Mouse (Mus musculus) layer of hippocampus, postnatal 25 days (tissue): ENCODE data around the gene Col6a6. TPM values are rescaled to one million over a fixed set of nuclear protein-coding genes. Genes with fewer than 3 reads are reported as not detected.

Experiments
- DNase-seq, 2 experiments: peaks; one replicate each; pipeline ENCODE4 v3.0.0; 2022; ENCODE audit warnings: mixed read lengths in 2 of 2, low spot score in 1 of 2; ENCODE audit errors: extremely low spot score in 1 of 2
- total RNA-seq, 2 experiments: library from RNA; stranded (reverse); gene quantifications; 2 replicates each; pipeline ENCODE4 v1.2.3; 2021

Gene Col6a6
- total RNA-seq, 2 experiments from 2014 or later, result 0.37 to 0.40 TPM

DNA sequence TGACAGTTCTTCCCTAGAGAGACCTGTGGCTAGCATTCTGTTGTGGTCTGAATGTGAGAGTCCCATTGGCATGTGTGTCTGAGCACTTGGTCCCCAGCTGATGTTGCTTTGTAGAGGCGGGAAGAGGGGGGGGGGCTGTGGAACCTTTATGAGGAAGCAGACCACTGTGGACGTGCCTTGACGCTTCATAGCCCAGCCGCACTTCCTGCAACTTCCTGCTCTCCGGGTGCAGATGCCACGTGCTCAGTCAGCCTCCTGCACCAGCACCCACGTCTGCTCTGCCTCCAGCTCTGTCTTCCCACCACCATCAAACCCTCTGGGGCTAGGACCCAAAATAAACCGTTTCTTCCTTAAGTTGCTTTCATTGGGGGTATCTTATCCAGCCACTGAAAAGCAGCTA is 24.5 kb downstream of the Col6a6 start:
- no peak for DNase-seq

DNA sequence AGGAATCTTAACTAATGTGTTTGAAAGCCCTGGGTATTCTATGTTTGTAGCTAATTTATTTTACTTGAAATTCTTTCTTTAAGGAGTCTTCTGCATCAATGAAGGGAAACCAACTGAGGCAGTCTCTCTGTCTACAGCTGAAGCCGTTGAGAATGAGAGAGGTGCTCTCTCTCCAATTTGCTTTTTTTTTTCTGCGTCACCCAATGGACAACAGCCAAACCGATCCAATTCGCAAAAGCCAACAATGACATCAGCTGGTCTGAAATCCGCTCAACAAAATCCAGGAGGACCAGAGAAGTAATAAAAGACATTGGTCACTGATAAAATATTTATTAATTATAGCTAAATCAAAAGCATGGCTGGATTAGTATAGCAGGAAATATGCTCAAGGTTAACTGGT is 26.5 kb downstream of the Col6a6 start:
- no peak for DNase-seq

DNA sequence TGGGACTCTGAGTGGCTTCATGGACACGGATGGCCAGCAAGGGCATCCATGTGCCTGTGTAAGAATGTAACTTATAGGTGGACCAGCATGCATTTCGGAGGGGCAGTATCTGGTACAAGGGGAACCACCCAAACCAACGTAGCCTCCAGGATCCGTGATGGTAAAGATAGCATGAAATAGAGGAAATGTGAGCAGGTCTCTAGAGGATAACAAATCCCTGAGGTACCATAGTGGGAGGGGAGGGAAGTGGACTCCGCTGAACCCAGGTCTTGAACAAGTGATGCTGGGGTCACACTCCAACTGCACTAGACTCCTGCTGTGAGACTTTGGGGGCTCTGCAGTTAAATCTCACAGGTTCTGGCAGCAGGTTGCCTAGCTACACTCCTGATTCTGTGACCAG is 27.7 kb downstream of the Col6a6 start:
- DNase-seq, result no peak

DNA sequence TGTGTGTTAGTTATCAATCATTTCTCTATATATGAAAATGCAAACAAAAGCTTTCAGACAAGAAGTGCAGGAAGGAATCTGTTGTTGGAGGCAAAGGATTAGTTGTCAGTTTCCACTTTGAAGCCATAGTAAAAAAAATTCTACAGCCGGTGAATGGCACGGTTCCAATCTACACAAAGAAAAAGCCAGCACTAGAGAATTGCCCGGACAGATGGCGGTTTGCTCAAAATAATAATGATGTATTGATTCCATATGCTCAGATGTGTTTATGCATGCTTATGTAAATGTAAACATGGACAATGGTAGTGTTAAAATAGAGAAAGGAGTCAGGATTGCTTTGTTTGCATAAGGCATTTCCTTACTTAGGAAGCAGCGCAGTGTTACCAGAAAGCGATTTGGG is 31.8 kb downstream of the Col6a6 start:
- no peak for DNase-seq

DNA sequence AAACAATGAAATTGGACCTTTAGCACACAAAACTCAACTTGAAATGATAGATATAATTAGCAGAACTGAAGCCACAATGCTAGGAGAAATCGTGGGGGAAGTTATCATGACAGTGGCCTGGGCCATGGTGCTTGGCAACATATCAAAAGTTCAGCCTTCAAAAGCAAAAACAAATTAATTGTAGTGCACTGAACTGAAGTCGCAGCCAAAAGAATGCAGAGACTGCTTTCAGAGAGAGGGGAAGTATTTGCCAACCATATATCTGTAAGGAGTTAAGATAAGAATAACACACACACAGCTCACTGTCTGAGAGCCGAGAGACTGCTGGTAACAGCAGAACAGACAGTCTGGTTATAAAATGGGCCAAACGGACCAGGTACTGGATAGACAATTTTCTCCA is 33.0 kb downstream of the Col6a6 start:
- no peak for DNase-seq

DNA sequence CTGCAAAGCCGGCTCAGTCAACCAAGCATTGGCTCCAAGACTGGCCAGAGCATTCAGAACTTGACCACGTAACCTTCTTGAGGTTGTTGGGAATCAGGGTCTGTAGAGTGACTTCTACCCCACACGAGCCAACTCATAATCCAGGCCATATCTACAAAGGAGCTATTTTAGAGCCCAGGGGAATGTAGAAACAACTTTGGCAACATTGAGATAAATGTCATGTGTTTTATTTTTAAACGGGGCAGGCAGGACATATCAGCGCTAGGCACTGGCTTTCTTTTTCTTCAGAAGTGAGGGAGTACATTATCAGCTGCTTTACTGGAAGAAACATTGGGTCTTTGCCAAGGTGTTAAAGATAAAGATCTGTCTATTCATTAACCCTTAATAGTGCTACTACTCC is 36.1 kb downstream of the Col6a6 start:
- no peak for DNase-seq

DNA sequence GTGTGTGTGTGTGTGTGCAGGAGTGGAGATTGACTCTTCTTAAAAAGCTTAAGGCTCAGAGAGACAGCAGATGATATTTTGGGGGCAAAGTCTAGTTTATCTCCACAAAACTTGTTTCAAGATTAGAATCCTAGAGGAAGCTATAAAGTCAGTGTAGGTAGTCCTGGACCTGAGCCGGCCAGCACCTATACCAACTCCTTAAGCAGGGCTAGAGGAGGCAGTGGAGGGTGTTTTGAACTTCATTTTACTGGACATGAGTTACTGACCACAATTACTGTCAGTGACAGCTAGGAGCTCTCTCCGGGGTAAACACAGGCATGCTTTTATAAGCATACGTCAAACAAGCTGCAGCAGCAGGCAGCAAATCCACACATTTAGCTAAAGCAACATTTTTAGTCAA is 39.8 kb downstream of the Col6a6 start:
- DNase-seq, result no peak

DNA sequence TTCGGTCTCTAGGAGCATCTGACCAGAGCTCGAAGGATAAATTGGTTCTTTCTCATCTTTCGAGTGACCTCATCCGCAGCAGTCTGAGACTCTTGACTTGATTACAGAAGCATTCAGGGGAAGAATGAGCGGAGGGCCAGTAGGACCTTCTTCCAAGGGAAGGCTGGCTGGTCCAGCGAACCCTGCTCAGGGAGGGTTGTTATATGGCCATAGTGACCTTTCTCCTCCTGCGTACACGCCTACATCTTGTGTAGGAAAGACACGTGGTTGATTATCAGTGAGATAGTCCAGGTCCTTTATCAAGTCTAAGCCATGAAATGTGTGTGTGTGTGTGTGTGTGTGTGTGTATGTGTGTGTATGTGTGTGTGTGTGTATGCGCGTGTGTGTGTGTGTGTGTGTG is 40.2 kb downstream of the Col6a6 start:
- no peak for DNase-seq

DNA sequence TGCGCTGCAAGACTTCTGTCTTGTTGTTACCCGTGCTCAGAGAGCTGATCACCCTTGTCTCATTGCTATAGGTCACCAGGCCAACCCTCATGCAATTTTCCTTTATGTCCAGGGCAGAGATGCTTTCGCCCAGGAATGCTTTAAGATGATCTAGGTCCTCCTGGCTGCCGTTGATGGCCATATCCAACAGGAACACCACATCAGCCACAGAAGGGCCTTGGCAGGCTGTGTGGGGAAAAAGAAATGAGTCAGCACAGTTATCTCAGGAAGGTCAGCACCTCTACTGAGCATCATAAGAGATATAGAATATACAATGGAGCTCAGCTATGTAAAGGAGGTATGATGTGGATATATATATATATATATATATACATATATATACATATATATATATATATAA is 43.9 kb downstream of the Col6a6 start:
- DNase-seq, result no peak

DNA sequence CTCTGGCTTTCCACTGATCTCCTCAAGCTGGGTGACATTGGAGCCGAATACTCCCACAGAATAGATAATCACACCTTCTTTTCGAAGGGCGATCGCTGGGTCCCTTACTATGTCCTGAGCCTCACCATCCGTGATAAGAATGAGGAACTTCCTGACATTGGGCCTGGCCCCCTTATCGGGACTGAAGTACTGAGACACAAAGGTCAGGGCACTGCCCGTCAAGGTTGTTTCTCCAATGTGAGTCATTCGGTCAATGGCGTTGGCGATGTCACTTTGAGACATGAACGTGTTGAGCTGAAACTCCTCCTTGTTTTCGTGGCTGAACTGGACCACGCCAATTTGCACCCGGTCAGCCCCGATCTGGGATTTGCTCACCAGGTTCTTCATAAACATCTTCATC is 47.3 kb downstream of the Col6a6 start:
- no peak for DNase-seq

DNA sequence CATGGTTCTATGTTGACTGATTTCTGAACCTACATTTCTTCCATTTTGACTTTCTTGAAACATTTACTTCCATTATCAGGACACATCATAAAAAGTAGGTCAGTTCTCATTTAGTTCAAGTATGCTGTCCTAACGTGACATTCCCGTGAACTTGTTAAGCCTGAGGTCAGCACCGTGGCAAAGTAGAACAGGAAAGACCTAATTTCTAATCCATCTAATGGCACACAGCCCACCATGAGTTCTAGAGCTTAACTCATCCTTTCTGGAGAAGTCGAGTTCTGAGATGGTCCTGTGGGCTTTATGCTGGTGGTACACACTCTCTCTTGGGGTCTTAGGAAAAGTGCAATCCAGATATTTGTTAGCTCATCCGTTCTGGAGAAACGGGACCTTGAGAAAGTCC is 49.2 kb downstream of the Col6a6 start:
- DNase-seq, result no peak

DNA sequence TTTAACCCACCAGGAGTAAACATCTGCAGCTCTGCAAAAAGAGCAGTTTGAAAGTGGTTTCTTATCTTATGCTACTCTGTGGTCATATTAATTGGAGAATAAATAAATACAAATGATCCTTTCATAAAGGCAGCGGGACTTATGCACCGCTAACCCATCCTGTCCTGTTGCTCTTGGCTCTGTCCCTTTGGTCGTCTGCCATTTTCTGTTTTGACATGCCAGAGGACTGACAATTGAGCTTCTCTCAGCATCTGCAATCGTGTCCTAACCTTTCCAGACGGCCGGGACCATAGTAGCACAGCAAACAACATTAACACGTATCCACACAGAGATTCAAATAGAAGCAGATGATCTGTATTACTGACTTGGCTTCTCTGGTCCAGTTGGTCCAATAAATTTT is 53.1 kb downstream of the Col6a6 start:
- no peak for DNase-seq

DNA sequence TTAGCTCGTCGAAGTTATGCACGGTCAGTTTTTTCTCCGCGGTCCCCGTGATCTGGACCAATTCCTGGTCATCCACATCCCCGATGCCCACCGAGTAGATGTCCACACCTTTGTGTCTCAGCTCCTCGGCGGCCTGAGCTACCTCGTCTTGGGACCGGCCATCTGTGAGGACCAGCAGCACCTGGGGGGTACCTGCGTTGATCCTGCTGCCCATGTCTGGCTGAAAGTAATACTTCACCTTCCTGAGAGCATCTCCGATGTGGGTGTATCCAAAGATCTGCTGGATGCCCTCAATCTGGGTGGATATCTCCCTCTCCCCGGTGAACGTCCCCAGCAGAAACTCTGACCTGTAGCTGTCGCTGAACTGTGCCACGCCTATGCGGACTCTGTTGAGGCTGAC is 53.6 kb downstream of the Col6a6 start:
- DNase-seq, result no peak

DNA sequence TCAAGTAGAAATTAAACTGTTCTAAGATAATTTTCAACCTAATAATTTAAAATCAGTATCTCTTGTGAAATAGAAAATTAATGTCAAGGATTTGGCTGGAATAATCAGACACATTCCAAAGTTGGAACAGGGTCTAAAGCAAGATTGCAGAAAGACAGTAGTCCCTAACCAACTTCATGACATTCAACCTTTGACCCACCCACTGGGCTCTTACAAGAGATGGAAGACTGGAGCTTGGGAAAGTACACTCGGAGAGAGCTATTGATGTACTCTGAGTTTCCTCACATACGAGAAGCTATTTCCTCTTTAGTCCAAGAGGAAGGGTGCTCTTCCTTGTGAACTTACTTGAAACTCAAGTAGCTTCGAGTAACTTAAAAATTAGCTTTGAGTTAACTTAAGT is 56.6 kb downstream of the Col6a6 start:
- DNase-seq, result no peak

DNA sequence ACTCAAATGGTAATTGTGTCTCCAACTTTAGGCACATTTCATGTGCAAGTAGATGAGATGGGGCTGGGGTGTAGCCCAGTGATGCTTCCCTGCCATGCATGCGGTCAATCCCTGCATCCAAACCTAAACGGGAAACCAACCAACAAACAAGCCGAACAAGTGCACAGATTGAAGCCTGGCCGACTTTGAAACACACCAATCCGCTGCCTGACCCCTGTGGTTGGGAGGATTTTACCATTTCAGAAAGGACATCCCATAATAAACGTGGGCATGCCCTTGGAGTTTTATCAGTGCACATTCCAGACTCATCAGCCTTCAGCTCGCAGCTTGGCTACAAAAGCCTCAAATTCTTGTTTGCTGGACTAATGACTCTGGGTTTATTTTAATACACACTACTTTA is 57.3 kb downstream of the Col6a6 start:
- no peak for DNase-seq

DNA sequence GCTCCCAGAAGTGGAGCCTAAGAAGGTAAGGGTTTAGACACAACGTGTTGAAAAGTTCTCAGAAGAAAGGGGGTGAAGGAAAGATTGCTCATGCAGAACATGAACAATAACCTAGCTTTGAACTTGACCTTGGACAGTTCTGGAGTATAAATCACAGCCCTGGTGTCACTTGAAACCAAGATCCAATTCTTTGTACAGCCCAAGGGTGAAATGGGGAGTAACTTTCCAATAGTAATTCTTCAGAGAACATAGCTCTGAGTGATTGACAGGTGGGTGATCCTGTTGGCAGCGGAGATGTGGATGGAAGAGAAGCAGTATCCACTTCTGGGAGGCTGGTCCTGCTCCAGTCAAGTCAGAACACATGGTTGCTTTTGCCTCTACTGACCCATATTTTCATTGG is 62.1 kb downstream of the Col6a6 start:
- DNase-seq, result no peak

DNA sequence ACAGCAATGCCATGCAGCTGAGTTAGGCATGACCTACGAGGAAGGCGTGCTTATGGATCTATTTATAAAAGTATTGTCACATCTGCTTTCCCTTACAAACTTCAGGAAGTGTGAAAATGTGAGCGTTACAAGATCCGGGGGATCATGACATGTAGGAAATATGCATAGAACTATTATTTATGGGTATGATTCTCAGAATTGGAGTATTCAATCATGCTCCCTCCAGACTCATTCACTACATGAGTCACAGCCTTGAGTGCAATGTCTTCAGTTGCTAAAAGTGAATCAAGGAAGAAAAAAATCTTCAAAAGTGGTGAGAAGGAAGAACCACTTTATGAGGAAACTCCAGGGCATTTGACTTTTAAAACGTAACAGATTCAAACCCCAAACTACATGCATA is 63.3 kb downstream of the Col6a6 start:
- no peak for DNase-seq

DNA sequence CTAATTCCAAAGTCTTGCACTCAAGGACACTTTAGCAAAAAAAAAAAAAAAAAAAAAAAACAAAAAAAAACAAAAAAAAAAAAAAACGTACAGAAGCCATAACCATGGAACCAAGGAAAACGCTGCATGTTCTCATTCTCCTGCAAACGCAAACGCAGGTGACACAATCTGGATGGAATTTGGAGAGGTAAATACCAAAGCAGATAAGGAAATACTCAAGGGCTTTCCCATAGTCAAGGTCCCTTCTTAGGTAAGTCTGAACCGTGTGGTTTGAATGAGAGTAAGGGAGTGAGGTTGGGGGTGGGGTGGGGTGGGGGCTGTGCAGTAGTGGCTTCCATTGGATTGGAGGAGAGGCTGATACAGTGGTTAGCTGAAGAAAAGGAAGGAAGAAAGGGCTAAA is 63.8 kb downstream of the Col6a6 start:
- no peak for DNase-seq

DNA sequence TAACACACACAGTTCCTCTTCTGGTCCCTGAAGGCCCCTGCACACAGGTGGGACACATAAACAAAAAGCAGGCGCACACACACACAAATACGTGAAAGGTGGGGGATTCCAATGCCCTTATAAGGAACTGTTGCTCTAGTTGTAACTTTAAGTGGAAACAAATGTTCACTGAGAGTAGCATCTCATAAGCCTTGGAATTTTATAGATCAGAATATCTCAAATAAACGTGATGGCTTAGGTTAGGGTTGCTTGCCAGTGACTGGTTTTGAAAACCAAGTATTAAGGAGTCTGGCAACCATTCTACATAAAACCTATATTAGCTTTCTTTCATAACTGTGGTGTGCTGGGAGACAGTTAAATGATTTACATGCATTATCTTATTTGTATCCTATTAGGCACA is 64.3 kb downstream of the Col6a6 start:
- no peak for DNase-seq

DNA sequence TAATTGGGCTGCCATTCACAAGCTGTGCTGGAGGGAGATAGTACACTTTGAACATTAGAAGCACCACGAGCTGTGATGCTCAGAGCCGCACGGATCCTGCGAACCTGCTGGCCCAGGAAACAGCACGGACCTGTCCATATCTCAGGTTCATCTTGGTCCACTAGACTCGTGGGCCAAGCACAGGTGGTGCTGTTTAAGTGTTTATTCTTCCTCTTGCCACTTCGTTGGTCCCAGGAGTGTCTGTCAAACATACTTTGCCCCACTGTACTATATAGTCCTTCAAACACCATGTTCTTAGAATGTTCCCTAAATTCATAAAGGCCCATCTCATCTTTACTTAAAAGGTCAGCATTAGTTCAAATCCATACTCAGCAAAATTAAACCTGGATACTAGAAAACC is 65.7 kb downstream of the Col6a6 start:
- no peak for DNase-seq

DNA sequence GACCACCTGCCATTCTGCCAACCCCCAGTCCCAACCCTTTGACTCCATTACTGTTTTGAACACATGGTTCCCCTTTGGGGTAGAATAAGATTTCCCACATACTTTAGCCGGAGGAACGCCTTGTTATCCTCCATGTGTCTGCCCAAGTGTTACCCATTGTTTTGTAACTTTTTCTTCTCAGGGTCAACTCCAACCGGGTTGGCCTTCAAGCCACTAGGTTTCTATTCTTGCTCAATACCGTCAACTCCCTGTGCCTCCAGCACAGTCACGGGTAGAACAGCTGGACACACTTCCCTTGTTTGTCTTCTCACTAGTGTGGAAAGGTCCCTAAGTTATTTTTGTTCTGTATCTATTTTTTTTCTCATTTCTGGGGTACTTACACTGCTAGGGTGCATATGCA is 69.1 kb downstream of the Col6a6 start:
- no peak for DNase-seq

DNA sequence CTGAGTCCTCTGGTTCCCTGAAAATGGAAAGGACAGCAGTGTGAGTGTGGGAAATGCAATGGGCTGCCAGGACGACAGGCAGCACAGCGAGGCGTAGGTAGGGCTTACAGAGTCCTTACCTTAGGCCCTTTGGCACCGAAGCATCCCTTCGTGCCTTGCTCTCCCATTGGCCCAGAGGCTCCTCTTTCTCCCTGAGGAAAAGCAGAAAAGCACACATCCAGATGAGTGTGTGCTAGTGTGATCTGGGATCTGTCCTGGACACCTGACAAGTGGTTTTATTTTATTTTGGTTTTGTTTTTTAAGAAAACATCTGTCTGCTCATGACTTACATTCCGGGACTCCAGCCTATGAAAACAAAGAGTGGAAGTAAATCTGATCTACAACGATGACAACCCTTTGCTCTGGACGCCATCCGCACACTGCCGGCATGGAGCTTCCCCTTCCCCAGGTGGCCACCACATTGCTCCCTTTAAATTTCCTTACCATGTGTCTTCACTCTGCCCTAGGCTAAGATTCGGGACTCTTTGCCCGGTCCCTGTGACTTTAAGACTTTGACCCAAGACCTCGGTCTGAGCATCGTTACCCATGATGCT is 69.7 kb downstream of the Col6a6 start:
- no peak for DNase-seq

DNA sequence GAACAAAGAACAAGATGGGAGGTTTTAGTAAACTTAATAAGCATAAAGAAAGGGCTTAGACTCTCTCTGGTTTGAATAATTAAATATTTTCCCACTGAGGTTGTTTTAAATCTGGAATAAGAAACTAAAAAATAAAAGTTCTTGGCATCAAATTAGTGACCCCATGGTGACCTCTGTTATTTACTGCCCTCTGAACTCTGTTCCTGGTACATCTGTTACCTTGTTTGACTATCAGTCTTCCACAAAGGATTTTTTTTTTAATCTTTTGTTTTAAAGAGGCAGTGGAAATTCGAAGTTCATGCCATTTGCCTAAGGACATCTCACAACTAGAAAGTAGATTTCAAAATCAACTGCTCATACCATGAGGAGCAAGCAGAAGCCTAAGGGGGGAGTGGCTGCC is 73.7 kb downstream of the Col6a6 start:
- no peak for DNase-seq
